Mouse (Mus musculus) spleen, adult 2 months (tissue): ENCODE data around the gene Spsb1. TPM values are rescaled to one million over a fixed set of nuclear protein-coding genes. Genes with fewer than 3 reads are reported as not detected.

Experiments used
- DNase-seq, 2 experiments: peaks; one replicate each; pipeline versions ENCODE4 v3.0.0 to v3.0.0-alpha.2; 2012 to 2021; ENCODE audit warnings: low spot score in 2 of 2, low read depth in 1 of 2
- H3K27ac ChIP-seq: fragments of 200-500 bp; 2 replicates; pipeline ENCODE4 v1.5.1; 2012; ENCODE audit warnings: low read length, inconsistent platforms; ENCODE audit not compliant: insufficient read depth
- H3K27me3 ChIP-seq: fragments of 200-500 bp; 2 replicates; pipeline ENCODE4 v1.6.1; 2012; ENCODE audit warnings: mild to moderate bottlenecking, moderate library complexity, low read length, inconsistent platforms; ENCODE audit not compliant: control insufficient read depth, insufficient read depth
- H3K36me3 ChIP-seq: fragments of 200-500 bp; 2 replicates; pipeline ENCODE4 v1.6.1; 2012; ENCODE audit warnings: mild to moderate bottlenecking, low read length, inconsistent platforms; ENCODE audit not compliant: control insufficient read depth, insufficient read depth
- H3K4me1 ChIP-seq: fragments of 200-500 bp; 2 replicates; pipeline ENCODE4 v1.6.1; 2011; ENCODE audit warnings: inconsistent platforms; ENCODE audit not compliant: control insufficient read depth, insufficient read depth, insufficient read length
- H3K4me3 ChIP-seq: fragments of 200-500 bp; 2 replicates; pipeline ENCODE4 v1.5.1; 2011; ENCODE audit warnings: mild to moderate bottlenecking, inconsistent platforms; ENCODE audit not compliant: insufficient read depth, insufficient read length; ENCODE audit errors: extremely low read depth
- CTCF ChIP-seq: fragments of 200-500 bp; IDR thresholded peaks from 2 replicates; pipeline ENCODE4 v1.5.1; 2011; ENCODE audit warnings: mild to moderate bottlenecking, inconsistent platforms; ENCODE audit not compliant: insufficient read depth, insufficient read length, insufficient replicate concordance; ENCODE audit errors: extremely low read depth
- POLR2A ChIP-seq: fragments of 200-500 bp; IDR thresholded peaks from 2 replicates; pipeline ENCODE4 v1.6.1; 2011; ENCODE audit warnings: low read depth, low read length, inconsistent platforms
- WGBS: fragments of 180-500 bp; shearing (Covaris S2); methylation state at CpG from one replicate; pipeline ENCODE4 v1.1.7; 2018; 5-methylcytosine and 5-hydroxymethylcytosine counted together
- polyA plus RNA-seq: library from polyadenylated mRNA; depleted of rRNA; stranded (reverse); fragments of >200 nt; gene quantifications from 2 replicates; pipeline ENCODE4 v1.2.3, GENCODE M21; 2012

Gene Spsb1
- polyA plus RNA-seq, 1 experiment: 5.9 TPM

GRCm38 (mm10) chr4:149860393-149860792 lies 94.5 kb downstream of the Spsb1 start:
- Histone ChIP-seq H3K4me3 (no peak overlapping the region), H3K36me3 (no peaks in the 10 kb centered on the region), H3K27ac (no peak overlapping the region), H3K4me1 (peaks cover 21% of the 10 kb centered on the region; the same call in 1 of the 2 replicates), H3K27me3 (no peaks in the 10 kb centered on the region)
- no peak for TF ChIP-seq CTCF
- no peak for TF ChIP-seq POLR2A
- 88% methylated on average over 6 of the region's 6 CpGs for WGBS
- DNase-seq: no peak

GRCm38 (mm10) chr4:149858584-149858983 lies 96.3 kb downstream of the Spsb1 start:
- no peak for DNase-seq
- no peaks in the 10 kb centered on the region for H3K27me3 ChIP-seq
- no peak overlapping the region for H3K4me3 ChIP-seq
- H3K36me3 ChIP-seq: no peaks in the 10 kb centered on the region
- WGBS: 48% methylated on average over 8 of the region's 8 CpGs
- TF ChIP-seq POLR2A (no peak), CTCF (no peak)
- H3K4me1 ChIP-seq: peaks cover 27% of the 10 kb centered on the region; the same call in 1 of the 2 replicates
- H3K27ac ChIP-seq: no peak overlapping the region

- Histone ChIP-seq H3K4me3 (no peak overlapping the region), H3K27ac (no peak overlapping the region), H3K36me3 (no peaks in the 10 kb centered on the region), H3K27me3 (no peaks in the 10 kb centered on the region), H3K4me1 (peaks cover 27% of the 10 kb centered on the region; the same call in 1 of the 2 replicates)
- no peak for TF ChIP-seq CTCF
- no peak for TF ChIP-seq POLR2A
- no peak for DNase-seq
- WGBS: 92% methylated on average over 6 of the region's 6 CpGs
Measured at GRCm38 (mm10) chr4:149858097-149858496, 96.7 kb downstream of the Spsb1 start.

GRCm38 (mm10) chr4:149857688-149858087 lies 97.2 kb downstream of the Spsb1 start:
- Histone ChIP-seq H3K36me3 (no peaks in the 10 kb centered on the region), H3K4me3 (no peak overlapping the region), H3K4me1 (peaks cover 27% of the 10 kb centered on the region; the same call in 1 of the 2 replicates), H3K27ac (no peak overlapping the region), H3K27me3 (no peaks in the 10 kb centered on the region)
- no peak for DNase-seq
- 81% methylated on average over 3 of the region's 3 CpGs for WGBS
- no peak for TF ChIP-seq POLR2A
- TF ChIP-seq CTCF: no peak

GRCm38 (mm10) chr4:149855892-149856807 lies 98.7 kb downstream of the Spsb1 start:
- Histone ChIP-seq H3K36me3 (no peaks in the 10 kb centered on the region), H3K27me3 (no peaks in the 10 kb centered on the region), H3K4me1 (peaks cover 27% of the 10 kb centered on the region; the same call in 1 of the 2 replicates), H3K27ac (peak overlapping the region; percentile 79), H3K4me3 (peak overlapping the region; percentile 35)
- WGBS: 7% methylated on average over 19 of the region's 19 CpGs
- DNase-seq: peak; percentile 78 to 84
- no peak; the same call in 1 of the 2 replicates for TF ChIP-seq POLR2A
- TF ChIP-seq CTCF: no peak

- TF ChIP-seq CTCF (no peak), POLR2A (no peak)
- Histone ChIP-seq H3K36me3 (no peaks in the 10 kb centered on the region), H3K4me3 (peak overlapping the region; percentile 6; the same call in 1 of the 2 replicates), H3K4me1 (peaks cover 27% of the 10 kb centered on the region; the same call in 1 of the 2 replicates), H3K27me3 (no peaks in the 10 kb centered on the region), H3K27ac (peak overlapping the region; percentile 75)
- no peak for DNase-seq
- WGBS: 52% methylated on average over 10 of the region's 10 CpGs
Measured at GRCm38 (mm10) chr4:149855180-149855891, 99.5 kb downstream of the Spsb1 start.
